Mouse (Mus musculus): ENCODE measurements around the gene Heca. TPM values are rescaled to one million over a fixed set of nuclear protein-coding genes. Genes with fewer than 3 reads are reported as not detected.
"Not testable (repeated sequence)": the region's sequence is repeated elsewhere in the genome, so short reads cannot be mapped to it uniquely, and the experiment has no call there.

The Heca gene
- polyA plus RNA-seq, 1 experiment from 2014 or later = 3.3 TPM

DNA sequence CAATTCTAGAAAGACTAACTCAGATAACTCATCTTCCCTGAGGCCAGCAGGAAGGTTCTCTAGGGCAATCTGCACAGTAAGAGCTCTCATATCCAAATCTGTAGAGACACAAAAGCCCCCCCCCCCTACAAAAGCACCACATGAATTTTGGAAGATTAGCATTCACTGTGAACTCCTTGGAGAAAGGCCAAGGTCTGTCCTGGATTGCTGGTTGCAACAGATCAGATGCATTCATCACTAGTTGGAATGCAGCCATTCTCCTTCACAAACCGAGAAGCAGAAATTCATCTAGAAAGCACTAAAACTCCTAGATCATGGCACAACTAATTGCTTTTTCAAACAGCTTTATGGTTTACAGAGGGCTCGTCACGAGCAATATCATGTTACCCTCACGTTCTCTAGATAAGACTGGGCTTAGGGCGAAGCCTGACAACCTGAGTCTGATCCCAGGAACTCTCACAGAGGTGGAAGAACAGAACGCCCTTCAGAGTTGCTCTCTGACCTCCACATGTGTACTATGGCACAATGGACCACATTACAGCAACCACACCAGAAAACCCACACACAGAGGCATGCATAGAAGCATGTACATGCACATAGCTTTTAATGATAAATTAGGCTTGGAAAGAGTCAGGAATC is 17.3 kb downstream of the Heca start:
- no peak for DNase-seq (ENCODE audit: low spot score)
- no peaks in the 10 kb centered on the region for H3K27me3 ChIP-seq (ENCODE audit: insufficient read depth, poor library complexity, severe bottlenecking)
- H3K27ac ChIP-seq = no peak overlapping the region
- no peaks in the 10 kb centered on the region for H3K9me3 ChIP-seq
- H3K4me3 ChIP-seq = no peak overlapping the region
- WGBS = 75% methylated on average over 6 of the region's 6 CpGs
- no peaks in the 10 kb centered on the region for H3K36me3 ChIP-seq
- H3K4me1 ChIP-seq (replicated peaks) = peaks cover 6% of the 10 kb centered on the region; the same call in 1 of the 2 replicates

- no peaks in the 10 kb centered on the region for H3K9me3 ChIP-seq
- H3K27me3 ChIP-seq (ENCODE audit: insufficient read depth, poor library complexity, severe bottlenecking) = no peaks in the 10 kb centered on the region
- 91% methylated on average over 3 of the region's 3 CpGs for WGBS
- H3K36me3 ChIP-seq = no peaks in the 10 kb centered on the region
- H3K4me3 ChIP-seq = no peak overlapping the region
- H3K4me1 ChIP-seq (replicated peaks) = no peaks in the 10 kb centered on the region
- no peak for DNase-seq (ENCODE audit: low spot score)
- no peak overlapping the region for H3K27ac ChIP-seq
Measured at GRCm38 (mm10) chr10:17925200-17925599, 22.7 kb downstream of the Heca start.

GRCm38 (mm10) chr10:17924166-17924565 is 23.7 kb downstream of the Heca start:
- H3K4me1 ChIP-seq (replicated peaks) = no peaks in the 10 kb centered on the region
- no peaks in the 10 kb centered on the region for H3K27me3 ChIP-seq (ENCODE audit: insufficient read depth, poor library complexity, severe bottlenecking)
- H3K4me3 ChIP-seq = no peak overlapping the region
- no peaks in the 10 kb centered on the region for H3K36me3 ChIP-seq
- H3K27ac ChIP-seq = no peak overlapping the region
- DNase-seq (ENCODE audit: low spot score) = no peak
- no peaks in the 10 kb centered on the region for H3K9me3 ChIP-seq
- WGBS = 90% methylated on average over 3 of the region's 3 CpGs

DNA sequence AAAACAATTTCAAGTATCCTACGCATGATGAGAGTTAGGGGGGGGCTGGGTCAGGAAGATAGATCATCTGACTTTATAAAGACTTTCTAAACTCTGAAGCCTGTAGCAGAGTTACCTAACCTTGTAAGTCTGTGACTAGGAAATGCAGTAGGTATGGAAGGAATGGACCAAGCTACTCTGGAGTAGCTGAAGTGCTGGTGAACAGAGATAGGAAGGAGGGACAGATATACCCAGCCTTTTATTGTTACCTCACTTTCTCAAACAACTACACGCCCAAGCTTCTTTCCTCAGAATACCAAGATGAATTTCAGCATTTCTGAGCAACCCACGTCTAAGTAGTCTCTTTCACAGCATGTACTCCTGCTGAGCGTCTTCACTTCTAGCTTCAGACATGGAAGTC is 26.5 kb downstream of the Heca start:
- no peak for DNase-seq (ENCODE audit: low spot score)
- H3K27me3 ChIP-seq (ENCODE audit: insufficient read depth, poor library complexity, severe bottlenecking) = no peaks in the 10 kb centered on the region
- no peak overlapping the region for H3K27ac ChIP-seq
- H3K9me3 ChIP-seq = no peaks in the 10 kb centered on the region
- H3K4me1 ChIP-seq (replicated peaks) = no peaks in the 10 kb centered on the region
- no peak overlapping the region for H3K4me3 ChIP-seq
- WGBS = 72% methylated on average over 4 of the region's 4 CpGs
- H3K36me3 ChIP-seq = no peaks in the 10 kb centered on the region

- Histone ChIP-seq H3K9me3 (no peaks in the 10 kb centered on the region), H3K4me1 (replicated peaks) (no peaks in the 10 kb centered on the region), H3K36me3 (peaks cover 8% of the 10 kb centered on the region), H3K27me3 (ENCODE audit: insufficient read depth, poor library complexity, severe bottlenecking) (no peaks in the 10 kb centered on the region), H3K27ac (no peak overlapping the region), H3K4me3 (no peak overlapping the region)
- no peak for DNase-seq (ENCODE audit: low spot score)
- WGBS = 87% methylated on average over 5 of the region's 5 CpGs
Measured at GRCm38 (mm10) chr10:17919971-17920370, 27.9 kb downstream of the Heca start.

GRCm38 (mm10) chr10:17919032-17919431 is 28.8 kb downstream of the Heca start:
- no peak overlapping the region for H3K4me3 ChIP-seq
- no peaks in the 10 kb centered on the region for H3K4me1 ChIP-seq (replicated peaks)
- DNase-seq (ENCODE audit: low spot score) = no peak
- WGBS = 90% methylated on average over 2 of the region's 2 CpGs
- no peaks in the 10 kb centered on the region for H3K27me3 ChIP-seq (ENCODE audit: insufficient read depth, poor library complexity, severe bottlenecking)
- peaks cover 13% of the 10 kb centered on the region for H3K36me3 ChIP-seq
- no peaks in the 10 kb centered on the region for H3K9me3 ChIP-seq
- no peak overlapping the region for H3K27ac ChIP-seq

GRCm38 (mm10) chr10:17908731-17909130 is 39.1 kb downstream of the Heca start:
- Histone ChIP-seq H3K4me1 (replicated peaks) (no peaks in the 10 kb centered on the region; the same call in 1 of the 2 replicates), H3K9me3 (no peaks in the 10 kb centered on the region; the same call in 1 of the 2 replicates), H3K27ac (no peak overlapping the region), H3K4me3 (no peak overlapping the region), H3K27me3 (ENCODE audit: insufficient read depth, poor library complexity, severe bottlenecking) (no peaks in the 10 kb centered on the region), H3K36me3 (peaks cover 37% of the 10 kb centered on the region)
- 90% methylated on average over 4 of the region's 4 CpGs for WGBS
- no peak for DNase-seq (ENCODE audit: low spot score)

DNA sequence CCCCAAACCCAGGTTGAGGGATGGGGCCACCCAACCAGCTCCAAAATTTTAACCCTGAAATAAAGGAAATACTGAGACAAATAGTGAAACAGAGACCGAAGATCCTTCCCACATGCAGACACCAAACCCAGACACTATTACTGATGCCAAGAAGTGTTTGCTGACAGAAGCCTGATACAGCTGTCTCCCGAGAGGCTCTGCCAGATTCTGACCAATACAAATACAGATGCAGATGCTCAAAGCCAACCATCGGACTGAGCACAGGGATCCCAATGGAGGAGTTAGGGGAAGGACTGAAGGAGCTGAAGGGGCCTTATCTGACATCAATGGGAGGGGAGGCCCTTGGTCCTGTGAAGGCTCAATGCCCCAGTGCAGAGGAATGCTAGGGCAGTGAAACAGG is 41.5 kb downstream of the Heca start:
- H3K4me1 ChIP-seq (replicated peaks); DNase-seq (ENCODE audit: low spot score); H3K27me3 ChIP-seq (ENCODE audit: insufficient read depth, poor library complexity, severe bottlenecking); H3K9me3 ChIP-seq; H3K27ac ChIP-seq; H3K4me3 ChIP-seq: not testable (repeated sequence)
- H3K36me3 ChIP-seq = peaks cover 44% of the 10 kb centered on the region
- WGBS = 87% methylated on average over 3 of the region's 3 CpGs

DNA sequence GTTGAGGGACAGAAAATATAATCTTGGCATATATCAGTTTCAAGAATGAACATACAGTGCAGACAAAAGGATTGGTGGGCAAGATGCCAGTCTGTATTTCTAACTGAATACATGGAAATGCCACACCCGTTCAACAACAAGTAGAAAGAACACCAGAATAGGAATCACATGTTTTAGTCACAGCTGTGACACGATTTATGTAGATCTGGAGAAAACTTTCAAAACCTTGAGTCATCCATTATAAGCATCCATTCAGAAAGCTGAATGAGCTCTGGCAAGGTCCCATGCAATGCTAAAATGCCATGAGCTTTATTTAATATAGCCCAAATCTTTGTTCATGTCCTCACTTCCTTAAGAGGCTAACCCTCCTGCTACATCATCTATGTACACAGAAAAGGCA is 44.4 kb downstream of the Heca start:
- H3K36me3 ChIP-seq = peaks cover 65% of the 10 kb centered on the region
- WGBS = 92% methylated on average over 2 of the region's 2 CpGs
- no peaks in the 10 kb centered on the region for H3K4me1 ChIP-seq (replicated peaks)
- H3K4me3 ChIP-seq = no peak overlapping the region
- H3K27me3 ChIP-seq (ENCODE audit: insufficient read depth, poor library complexity, severe bottlenecking) = no peaks in the 10 kb centered on the region
- no peak for DNase-seq (ENCODE audit: low spot score)
- no peak overlapping the region for H3K27ac ChIP-seq
- H3K9me3 ChIP-seq = no peaks in the 10 kb centered on the region; the same call in 1 of the 2 replicates

DNA sequence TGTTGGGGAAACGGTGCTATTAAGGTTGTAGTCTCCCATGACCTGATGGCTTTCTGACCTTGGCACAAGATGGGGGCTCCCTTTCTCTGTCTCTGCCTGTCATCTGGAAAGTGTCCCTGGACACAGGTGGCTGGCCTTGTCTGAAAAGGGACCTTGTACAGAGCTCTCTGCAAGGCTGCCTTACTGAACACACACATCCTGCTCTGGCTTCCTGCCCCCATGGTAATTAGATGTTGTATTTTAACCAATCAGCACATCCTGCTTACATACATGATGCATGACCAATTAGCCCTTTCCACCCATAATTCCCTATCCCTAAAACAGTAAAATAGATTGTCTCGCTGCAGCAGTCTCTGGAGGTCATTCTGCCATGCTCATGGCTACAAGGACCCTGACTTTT is 67.1 kb downstream of the Heca start:
- peaks cover 17% of the 10 kb centered on the region for H3K4me1 ChIP-seq (replicated peaks)
- H3K27me3 ChIP-seq (ENCODE audit: insufficient read depth, poor library complexity, severe bottlenecking) = no peaks in the 10 kb centered on the region
- H3K4me3 ChIP-seq = no peak overlapping the region
- no peaks in the 10 kb centered on the region for H3K9me3 ChIP-seq
- no peaks in the 10 kb centered on the region for H3K36me3 ChIP-seq
- DNase-seq (ENCODE audit: low spot score) = no peak
- 90% methylated on average over 2 of the region's 2 CpGs for WGBS
- no peak overlapping the region for H3K27ac ChIP-seq

DNA sequence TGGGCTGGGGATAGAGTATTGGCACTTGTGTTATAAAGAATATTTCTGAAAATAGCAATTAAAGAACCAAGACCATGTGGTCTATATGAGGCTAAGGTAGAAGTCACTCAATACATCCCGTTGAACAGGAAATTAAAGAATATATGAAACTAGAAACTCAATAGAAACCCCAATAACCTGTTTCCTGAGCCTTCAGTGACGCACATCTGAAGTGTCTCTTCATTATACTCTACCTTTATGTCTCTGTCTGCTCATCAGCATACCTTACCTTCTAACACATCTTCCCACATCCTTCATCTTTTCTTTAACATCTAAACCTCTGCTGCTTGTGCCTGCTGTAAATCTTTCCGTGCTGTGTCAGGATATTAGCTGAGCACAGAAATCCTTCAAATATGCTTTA is 67.8 kb downstream of the Heca start:
- H3K27ac ChIP-seq = no peak overlapping the region
- no peaks in the 10 kb centered on the region for H3K27me3 ChIP-seq (ENCODE audit: insufficient read depth, poor library complexity, severe bottlenecking)
- no peak overlapping the region for H3K4me3 ChIP-seq
- peaks cover 17% of the 10 kb centered on the region for H3K4me1 ChIP-seq (replicated peaks)
- 95% methylated on average over 3 of the region's 3 CpGs for WGBS
- no peaks in the 10 kb centered on the region for H3K36me3 ChIP-seq
- H3K9me3 ChIP-seq = no peaks in the 10 kb centered on the region
- DNase-seq (ENCODE audit: low spot score) = no peak

GRCm38 (mm10) chr10:17878002-17878919 is 69.6 kb downstream of the Heca start:
- Histone ChIP-seq H3K36me3 (no peaks in the 10 kb centered on the region), H3K4me1 (replicated peaks) (peaks cover 17% of the 10 kb centered on the region), H3K4me3 (no peak overlapping the region), H3K27me3 (ENCODE audit: insufficient read depth, poor library complexity, severe bottlenecking) (no peaks in the 10 kb centered on the region), H3K27ac (peak overlapping the region; percentile 59), H3K9me3 (no peaks in the 10 kb centered on the region)
- peak; percentile 45 for DNase-seq (ENCODE audit: low spot score)
- 23% methylated on average over 8 of the region's 8 CpGs for WGBS
